Mouse (Mus musculus) B cell, adult 67 days (primary cell): Measurements from ENCODE around the gene Krtap27-1. TPM values are rescaled to one million over a fixed set of nuclear protein-coding genes. Genes with fewer than 3 reads are reported as not detected.

Experiments
- total RNA-seq, 2 experiments: library from RNA; stranded (reverse); gene quantifications; 4 replicates each; pipeline ENCODE4 v1.2.4; 2023

Gene Krtap27-1
- not detected for total RNA-seq

DNA sequence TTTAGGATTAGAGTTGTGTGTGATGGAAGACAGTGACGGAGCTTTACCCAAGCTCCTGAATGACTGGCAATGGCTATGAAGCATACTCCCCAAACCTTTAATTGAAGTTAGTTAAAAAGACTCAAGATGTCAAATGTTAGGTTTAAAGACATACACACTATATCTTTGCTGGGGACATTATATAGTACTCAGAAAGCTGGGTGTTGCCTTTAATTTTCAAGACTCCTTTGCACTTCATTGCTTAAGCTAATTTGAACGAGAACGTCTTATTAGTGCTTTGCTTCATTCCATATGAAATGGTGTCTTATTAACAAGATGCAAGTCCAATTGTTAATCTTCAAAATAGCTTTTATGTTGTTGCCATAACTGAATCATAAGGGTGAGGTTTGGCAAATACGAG is at the start of gene Krtap27-1:
Gene Krtap27-1 (minus strand): TSS at position 101 of the 400 bp plus-strand sequence.

DNA sequence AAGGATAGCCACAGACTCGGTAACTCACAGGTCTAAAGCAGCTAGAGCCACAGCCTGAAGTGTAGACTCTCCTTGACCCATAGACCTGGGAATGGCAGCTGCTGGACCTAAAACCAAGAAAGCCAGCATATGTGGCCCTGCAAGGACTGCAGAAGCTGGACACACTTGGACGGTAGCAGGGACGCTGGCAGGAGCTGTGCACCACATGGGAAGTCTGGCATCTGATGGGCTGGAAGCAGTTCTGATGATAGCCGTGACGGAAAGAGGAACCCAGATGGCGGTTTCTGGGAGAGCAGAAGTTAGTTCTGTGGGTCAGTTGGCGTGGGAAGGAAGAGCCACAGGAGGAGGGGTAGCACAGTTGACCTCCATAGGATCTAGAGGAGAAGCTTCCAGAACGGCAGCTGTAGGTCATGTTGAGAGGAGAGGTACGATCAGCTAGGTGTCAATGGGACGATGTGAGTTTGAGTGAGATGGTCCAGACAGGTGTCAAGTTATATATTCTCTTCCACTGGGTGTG is 36.1 kb upstream of the Krtap27-1 start, which contains the start of gene 2310061N02Rik:
Gene 2310061N02Rik (minus strand): TSS at position 467 of the 517 bp plus-strand sequence.

DNA sequence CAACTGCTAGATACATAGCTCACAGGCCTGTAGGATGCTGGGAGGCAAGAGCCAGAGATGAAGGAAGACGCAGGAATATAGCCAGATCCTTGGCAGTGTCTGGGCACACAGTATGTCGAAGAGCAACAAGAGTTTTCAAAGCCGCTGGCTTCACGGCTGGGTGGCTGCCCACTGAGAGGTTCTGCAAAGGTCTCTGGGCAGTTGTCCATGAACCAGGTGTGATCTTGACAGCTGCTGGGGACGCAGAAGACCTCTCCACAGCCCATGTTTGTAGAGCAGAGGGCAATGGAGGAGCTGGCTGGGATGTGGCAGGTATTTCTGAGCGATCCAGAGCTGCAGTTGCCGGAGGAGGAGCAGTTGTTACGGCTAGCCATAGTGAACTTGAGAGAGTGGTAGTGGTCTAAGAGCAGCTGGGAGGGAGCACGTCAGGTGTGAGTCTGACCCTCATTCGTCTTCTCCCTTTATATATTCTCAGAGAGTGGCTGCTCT is 24.1 kb downstream of the Krtap27-1 start, which contains the start of gene Krtap26-1:
Gene Krtap26-1 (minus strand): TSS at position 439 of the 489 bp plus-strand sequence.

DNA sequence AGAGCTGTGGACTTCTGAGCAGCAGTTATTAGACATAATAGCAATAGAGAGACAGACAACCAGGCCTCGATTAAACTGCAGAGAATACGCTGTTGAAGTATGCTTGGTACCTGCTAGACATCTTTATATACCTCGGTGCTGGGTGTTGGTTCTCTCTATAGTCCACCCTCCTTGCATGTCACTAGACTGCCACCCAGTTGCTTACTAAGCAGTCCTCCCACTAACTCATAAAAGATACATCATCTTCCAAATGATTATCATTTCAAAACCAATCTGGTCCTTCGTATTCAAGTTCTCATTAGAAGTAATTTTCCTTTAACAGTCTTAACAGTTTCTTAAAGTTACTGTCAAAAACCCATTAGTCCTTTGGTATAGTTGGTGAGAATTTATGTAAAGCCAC is 43.9 kb downstream of the Krtap27-1 start, which contains the start of gene 2310079G19Rik:
Gene 2310079G19Rik (minus strand): TSS at position 101 of the 400 bp plus-strand sequence.

Other genes starting within 250 kb of the Krtap27-1 start
- not detected for gene Cldn17, start 164.7 kb downstream of the Krtap27-1 start, total RNA-seq
- not detected for gene Cldn8, start 108.5 kb downstream of the Krtap27-1 start, total RNA-seq
- gene Krtap24-1, start 59.4 kb downstream of the Krtap27-1 start, total RNA-seq = not detected
- gene 2310079G19Rik, start 44.0 kb downstream of the Krtap27-1 start, total RNA-seq = not detected
- gene Krtap26-1, start 23.9 kb downstream of the Krtap27-1 start, total RNA-seq = not detected
- gene 2310061N02Rik, start 36.3 kb upstream of the Krtap27-1 start, total RNA-seq = not detected
- gene Krtap13-1, start 57.2 kb upstream of the Krtap27-1 start, total RNA-seq = not detected
- gene Krtap13, start 80.0 kb upstream of the Krtap27-1 start, total RNA-seq = not detected
- not detected for gene 2310034C09Rik, start 87.2 kb upstream of the Krtap27-1 start, total RNA-seq
- gene 2310057N15Rik, start 102.5 kb upstream of the Krtap27-1 start, total RNA-seq = not detected
- not detected for gene Gm5965, start 106.2 kb upstream of the Krtap27-1 start, total RNA-seq
- gene Gm20741, start 140.5 kb upstream of the Krtap27-1 start, total RNA-seq = not detected
- gene Krtap15, start 148.5 kb upstream of the Krtap27-1 start, total RNA-seq = not detected
- gene Krtap14, start 154.5 kb upstream of the Krtap27-1 start, total RNA-seq = not detected
- not detected for gene Krtap19-1, start 197.7 kb upstream of the Krtap27-1 start, total RNA-seq
- gene Krtap19-2, start 202.6 kb upstream of the Krtap27-1 start, total RNA-seq = not detected
- not detected for gene Krtap19-3, start 206.4 kb upstream of the Krtap27-1 start, total RNA-seq
- gene Krtap19-4, start 213.4 kb upstream of the Krtap27-1 start, total RNA-seq = not detected
- gene Krtap19-5, start 224.8 kb upstream of the Krtap27-1 start, total RNA-seq = not detected